ENCODE assay signal across 18 mouse cellular contexts in the genomic region with DNA sequence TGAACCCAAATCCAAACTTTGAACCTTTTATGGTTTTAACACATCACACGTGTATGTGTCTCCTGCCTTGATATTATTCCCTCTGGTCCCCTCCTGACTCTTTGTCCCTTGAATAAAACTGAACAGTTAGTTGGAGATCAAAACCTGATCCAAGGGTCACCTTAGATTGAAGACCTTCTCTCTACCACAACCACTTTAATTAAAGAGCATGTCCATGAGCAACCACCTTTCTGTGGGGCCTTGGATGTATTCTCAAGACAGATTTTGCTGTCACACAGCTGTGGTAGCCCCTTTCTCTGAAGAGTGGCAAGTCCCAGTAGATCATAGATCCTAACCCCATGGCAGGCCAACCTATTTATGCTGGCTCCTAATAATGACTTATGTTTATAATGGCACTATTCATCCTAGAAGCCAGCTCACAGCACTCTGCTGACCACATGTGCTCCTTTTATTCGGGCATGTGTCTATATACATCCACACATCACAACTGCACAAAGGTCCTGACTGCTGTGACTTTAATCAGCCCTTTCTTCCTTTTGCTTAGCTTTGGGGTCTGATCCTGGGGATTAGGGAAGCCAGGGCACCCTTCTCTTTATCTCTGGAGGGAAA.
DNase-seq lines count a peak whose midpoint lies in the region; ATAC-seq lines count a peak whose summit lies in the region.
"Had no signal": no experiment of that assay in that cellular context is flagged by ENCODE, and none has a peak within 500 bp of the region (broad histone marks: within the 10 kb centered on the region; RNA-seq: fewer than 3 reads in every experiment).

No protein-coding gene starts in this region.

- no peaks in the 10 kb centered on the region for H3K9me3 ChIP-seq in forebrain, embryonic 11.5 days (ENCODE audit: control insufficient read depth, low read length)
- H3K9me3 ChIP-seq in forebrain, embryonic 16.5 days (ENCODE audit: control insufficient read depth, low read length): no peaks in the 10 kb centered on the region
- H3K9me3 ChIP-seq in midbrain, embryonic 11.5 days (ENCODE audit: control insufficient read depth, low read length): no peaks in the 10 kb centered on the region
- no peaks in the 10 kb centered on the region for H3K9me3 ChIP-seq in midbrain, embryonic 15.5 days
- H3K9me3 ChIP-seq: embryonic facial prominence, embryonic 13.5 days; heart, embryonic 12.5 days; hindbrain, embryonic 10.5 days; intestine, embryonic 15.5 days had no signal

- H3K27ac ChIP-seq in forebrain, embryonic 11.5 days (ENCODE audit: low read depth, low read length): no peak overlapping the region
- no peak overlapping the region for H3K27ac ChIP-seq in forebrain, embryonic 16.5 days (ENCODE audit: low read length)
- no peak overlapping the region for H3K27ac ChIP-seq in midbrain, embryonic 11.5 days (ENCODE audit: low read depth, low read length)
- no peak overlapping the region for H3K27ac ChIP-seq in midbrain, embryonic 15.5 days
- H3K27ac ChIP-seq: embryonic facial prominence, embryonic 13.5 days; hindbrain, embryonic 10.5 days; hindbrain, embryonic 14.5 days; intestine, embryonic 15.5 days had no signal

- H3K4me2 ChIP-seq in forebrain, embryonic 11.5 days (ENCODE audit: low read depth, low read length, severe bottlenecking): no peak overlapping the region
- H3K4me2 ChIP-seq in forebrain, embryonic 16.5 days (ENCODE audit: low read length): no peak overlapping the region
- H3K4me2 ChIP-seq in midbrain, embryonic 11.5 days: no peak overlapping the region
- no peak overlapping the region for H3K4me2 ChIP-seq in midbrain, embryonic 15.5 days
- H3K4me2 ChIP-seq: embryonic facial prominence, embryonic 13.5 days; heart, embryonic 12.5 days; hindbrain, embryonic 14.5 days; intestine, embryonic 15.5 days had no signal

- H3K9ac ChIP-seq in forebrain, embryonic 11.5 days (ENCODE audit: low read length): no peak overlapping the region
- H3K9ac ChIP-seq in forebrain, embryonic 16.5 days (replicated peaks; ENCODE audit: low read depth, low read length): no peak overlapping the region
- H3K9ac ChIP-seq in midbrain, embryonic 11.5 days (ENCODE audit: low read length): no peak overlapping the region
- no peak overlapping the region for H3K9ac ChIP-seq in midbrain, embryonic 15.5 days
- H3K9ac ChIP-seq: embryonic facial prominence, embryonic 13.5 days; heart, embryonic 12.5 days; hindbrain, embryonic 14.5 days; intestine, embryonic 15.5 days had no signal

- H3K36me3 ChIP-seq in forebrain, embryonic 11.5 days (ENCODE audit: control insufficient read depth, insufficient read depth, low read length): no peaks in the 10 kb centered on the region
- H3K36me3 ChIP-seq in forebrain, embryonic 16.5 days (ENCODE audit: control insufficient read depth, insufficient read depth): no peaks in the 10 kb centered on the region
- no peaks in the 10 kb centered on the region for H3K36me3 ChIP-seq in midbrain, embryonic 11.5 days (ENCODE audit: control insufficient read depth, insufficient read depth, low read length)
- no peaks in the 10 kb centered on the region for H3K36me3 ChIP-seq in midbrain, embryonic 15.5 days (replicated peaks)
- H3K36me3 ChIP-seq: embryonic facial prominence, embryonic 13.5 days; heart, embryonic 12.5 days; hindbrain, embryonic 10.5 days; intestine, embryonic 15.5 days had no signal

- 9% methylated on average over 2 of the region's 2 CpGs for WGBS in forebrain, embryonic 11.5 days
- 10% methylated on average over 2 of the region's 2 CpGs for WGBS in forebrain, embryonic 16.5 days
- 15% methylated on average over 2 of the region's 2 CpGs for WGBS in midbrain, embryonic 11.5 days
- WGBS in midbrain, embryonic 15.5 days: 18% methylated on average over 2 of the region's 2 CpGs

- peaks cover 7% of the 10 kb centered on the region; the same call in 1 of the 2 replicates for H3K4me1 ChIP-seq in forebrain, embryonic 11.5 days (replicated peaks; ENCODE audit: control insufficient read depth, insufficient read depth, low read length)
- no peaks in the 10 kb centered on the region; the same call in none of the 2 replicates for H3K4me1 ChIP-seq in forebrain, embryonic 16.5 days (replicated peaks; ENCODE audit: control insufficient read depth, insufficient read depth, low read length)
- H3K4me1 ChIP-seq in midbrain, embryonic 11.5 days (ENCODE audit: control insufficient read depth, insufficient read depth, low read length): peaks cover 11% of the 10 kb centered on the region
- H3K4me1 ChIP-seq in midbrain, embryonic 15.5 days: peaks cover 5% of the 10 kb centered on the region
- H3K4me1 ChIP-seq: embryonic facial prominence, embryonic 13.5 days; heart, embryonic 12.5 days; intestine, embryonic 15.5 days had no signal

- no peak overlapping the region for H3K4me3 ChIP-seq in forebrain, embryonic 11.5 days (ENCODE audit: low read depth, low read length)
- no peak overlapping the region for H3K4me3 ChIP-seq in forebrain, embryonic 16.5 days (replicated peaks; ENCODE audit: low read length)
- no peak overlapping the region for H3K4me3 ChIP-seq in midbrain, embryonic 11.5 days (ENCODE audit: low read depth, low read length)
- no peak overlapping the region for H3K4me3 ChIP-seq in midbrain, embryonic 15.5 days
- H3K4me3 ChIP-seq: embryonic facial prominence, embryonic 13.5 days; heart, embryonic 12.5 days; hindbrain, embryonic 10.5 days; intestine, embryonic 15.5 days had no signal

- ATAC-seq in forebrain, embryonic 11.5 days (replicated peaks; ENCODE audit: low FRiP score): peak; percentile 77
- no peak for ATAC-seq in forebrain, embryonic 16.5 days
- ATAC-seq in midbrain, embryonic 11.5 days (ENCODE audit: low FRiP score): peak; percentile 89
- ATAC-seq in midbrain, embryonic 15.5 days (replicated peaks): peak; percentile 65
- ATAC-seq: intestine, embryonic 15.5 days had no signal

- no peak for DNase-seq in forebrain, embryonic 11.5 days (ENCODE audit: low spot score)
- DNase-seq in heart, adult 11 months: peak; percentile 40
- DNase-seq in heart, adult 18-20 months: no peak
- DNase-seq in midbrain, embryonic 11.5 days (ENCODE audit: low spot score, missing footprints): peak; percentile 83
- no peak for DNase-seq in cerebellum, adult 9-10 months
- DNase-seq in layer of hippocampus, adult 18-20 months (ENCODE audit: low spot score in 2 of 2): no peak
- DNase-seq: adrenal gland, postnatal 10 days; cerebellum, adult 11-12 months; cerebellum, adult 9-11 months; cerebellum, postnatal 36 days; gastrocnemius, postnatal 10 days had no signal

- no peaks in the 10 kb centered on the region for H3K27me3 ChIP-seq in forebrain, embryonic 11.5 days (ENCODE audit: control insufficient read depth, insufficient read depth, low read length)
- H3K27me3 ChIP-seq in forebrain, embryonic 16.5 days (replicated peaks; ENCODE audit: control insufficient read depth, insufficient read depth, low read length): no peaks in the 10 kb centered on the region
- H3K27me3 ChIP-seq in midbrain, embryonic 11.5 days (ENCODE audit: control insufficient read depth, insufficient read depth, low read length): no peaks in the 10 kb centered on the region
- no peaks in the 10 kb centered on the region for H3K27me3 ChIP-seq in midbrain, embryonic 15.5 days (replicated peaks)
- H3K27me3 ChIP-seq: embryonic facial prominence, embryonic 13.5 days; heart, embryonic 12.5 days; intestine, embryonic 15.5 days had no signal

Comparison
In these comparisons a context has a peak if more than half of its experiments do, and no peak if none do; other contexts are left out.
1. DNase-seq: peak in heart, adult 11 months (single experiment) and midbrain, embryonic 11.5 days (single experiment); none in forebrain, embryonic 11.5 days (single experiment), heart, adult 18-20 months (0 of 2), cerebellum, adult 9-10 months (single experiment) and layer of hippocampus, adult 18-20 months (0 of 2).